Mouse (Mus musculus) cerebellum, adult 9-11 months (tissue): ENCODE data around the gene Gm40193.
"Not testable (repeated sequence)": the region's sequence is repeated elsewhere in the genome, so short reads cannot be mapped to it uniquely, and the experiment has no call there.

Experiments used
- DNase-seq: peaks from one replicate; pipeline ENCODE4 v3.0.0; 2022

Gene Gm40193

GRCm38 (mm10) chr11:70539877-70540587 is 7.3 kb upstream of the Gm40193 start, which contains the start of gene Pld2:
Gene Pld2 (plus strand): TSS chr11:70540064.
- DNase-seq: peak; percentile 55

- no peak for DNase-seq
Measured at GRCm38 (mm10) chr11:70539423-70539822, 6.7 kb upstream of the Gm40193 start.

- not testable (repeated sequence) for DNase-seq
Measured at GRCm38 (mm10) chr11:70531065-70531464, 1.7 kb downstream of the Gm40193 start.

DNA sequence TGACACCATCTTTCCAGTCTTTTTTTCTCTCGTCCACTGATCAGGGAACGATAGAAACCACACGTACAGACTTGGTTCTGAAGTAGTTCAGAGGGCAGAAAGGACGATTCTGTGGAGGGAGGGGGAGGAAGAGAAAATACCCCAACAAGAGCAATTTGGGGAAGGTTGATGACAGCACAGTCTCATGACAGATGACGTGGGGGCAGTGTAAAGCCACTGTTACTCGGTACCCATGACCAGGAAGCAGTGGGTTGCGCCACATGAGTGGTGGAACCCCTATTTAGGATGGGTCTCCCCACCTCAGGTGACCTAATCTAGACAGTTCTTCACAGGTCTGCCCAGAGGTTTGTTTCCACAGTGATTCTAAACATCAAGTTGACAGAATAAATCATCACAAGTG is 4.1 kb downstream of the Gm40193 start:
- no peak for DNase-seq

GRCm38 (mm10) chr11:70526211-70526610 is 6.5 kb downstream of the Gm40193 start:
- DNase-seq: no peak

DNA sequence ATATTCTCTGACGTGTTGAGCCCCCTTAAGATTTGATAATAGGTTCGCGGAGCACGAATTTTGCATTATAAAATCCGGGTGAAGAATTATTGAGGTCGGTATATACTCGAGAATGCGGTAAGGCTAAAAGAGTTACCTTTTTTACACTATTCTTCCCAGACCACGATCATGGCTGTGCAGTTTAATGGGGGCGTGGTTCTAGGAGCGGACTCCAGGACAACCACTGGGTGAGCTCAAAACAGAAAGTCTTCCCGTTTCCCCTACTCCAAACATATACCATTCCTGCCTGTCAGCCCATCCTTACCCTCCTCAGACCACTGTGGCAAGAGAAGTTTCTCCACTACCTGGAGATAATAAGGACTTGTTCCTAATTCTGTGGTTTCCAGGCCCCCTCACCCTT is 7.0 kb downstream of the Gm40193 start:
- peak; percentile 25 for DNase-seq

GRCm38 (mm10) chr11:70525184-70525678 is 7.5 kb downstream of the Gm40193 start, which contains the start of gene Psmb6:
Gene Psmb6 (plus strand): TSS chr11:70525367.
- DNase-seq: peak; percentile 96

DNA sequence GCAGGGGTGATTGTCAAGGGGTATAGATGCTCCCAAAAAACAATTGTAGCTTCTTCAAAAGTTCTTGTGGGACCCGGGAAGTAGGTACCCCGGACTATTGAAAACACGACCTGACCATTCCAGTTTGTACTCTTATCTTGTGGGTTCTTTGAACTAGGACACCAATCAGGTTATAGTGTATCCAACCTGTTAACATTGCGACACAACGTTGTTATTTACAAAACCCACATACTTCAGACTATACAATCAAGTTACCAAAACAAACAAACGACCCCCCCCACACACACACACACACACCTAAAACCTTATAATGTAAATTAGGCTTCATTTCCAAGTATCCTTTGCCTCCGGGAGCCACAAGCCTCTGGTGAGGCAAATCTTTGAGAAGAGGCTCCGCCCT is 8.0 kb downstream of the Gm40193 start:
- no peak for DNase-seq

DNA sequence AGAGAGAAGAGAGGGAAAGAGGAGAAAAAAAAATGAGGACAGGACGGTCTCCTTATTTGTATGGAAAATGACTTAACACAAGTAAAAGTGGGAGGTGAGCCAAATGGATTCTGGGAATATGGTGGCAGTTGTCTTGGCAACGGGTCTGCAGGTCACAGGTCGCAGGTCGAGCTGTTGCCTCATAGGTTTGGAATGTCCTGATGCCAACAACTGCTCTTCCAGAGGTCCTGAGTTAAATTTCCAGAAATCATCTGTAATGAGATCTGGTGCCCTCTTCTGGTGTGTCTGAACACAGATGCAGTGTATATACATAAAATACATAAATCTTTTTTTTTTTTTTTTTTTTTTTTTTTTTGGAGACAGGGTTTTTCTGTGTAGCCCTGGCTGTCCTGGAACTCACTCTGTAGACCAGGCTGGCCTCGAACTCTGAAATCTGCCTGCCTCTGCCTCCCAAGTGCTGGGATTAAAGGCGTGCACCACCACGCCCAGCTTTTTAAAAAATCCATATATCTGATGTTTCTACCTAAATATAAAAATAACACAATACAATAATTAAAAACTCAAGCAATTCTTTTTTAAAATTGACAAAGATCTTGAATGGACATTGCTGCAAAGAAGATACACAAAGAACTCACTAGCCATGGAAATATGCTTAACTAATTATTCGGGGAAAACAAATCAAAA is 9.3 kb downstream of the Gm40193 start:
- DNase-seq: not testable (repeated sequence)

GRCm38 (mm10) chr11:70520178-70520769 is 12.5 kb downstream of the Gm40193 start:
- DNase-seq: peak; percentile 41

- no peak for DNase-seq
Measured at GRCm38 (mm10) chr11:70518923-70519322, 13.8 kb downstream of the Gm40193 start, which contains the start of gene Gltpd2. Gene Gltpd2 (plus strand): TSS chr11:70519196.

DNA sequence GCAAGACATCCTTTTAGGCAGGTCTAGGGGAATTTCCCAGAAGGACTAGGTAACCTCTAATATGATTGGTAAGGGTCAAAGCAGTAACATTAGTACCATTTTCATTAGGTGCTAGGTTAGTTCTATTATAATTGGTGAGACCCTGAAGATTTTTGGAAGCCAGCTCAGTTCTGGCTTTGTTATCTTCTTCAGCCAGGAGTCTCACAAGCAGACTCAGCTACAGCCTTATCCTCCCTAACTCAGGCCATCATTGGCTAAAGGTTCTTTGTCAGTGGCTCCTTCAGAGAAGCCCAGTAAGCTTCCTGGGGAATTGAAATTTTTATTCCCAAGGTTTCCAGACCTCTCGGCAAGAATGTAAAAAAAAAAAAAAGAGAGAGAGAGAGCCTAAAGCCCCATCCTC is 14.3 kb downstream of the Gm40193 start:
- no peak for DNase-seq

DNA sequence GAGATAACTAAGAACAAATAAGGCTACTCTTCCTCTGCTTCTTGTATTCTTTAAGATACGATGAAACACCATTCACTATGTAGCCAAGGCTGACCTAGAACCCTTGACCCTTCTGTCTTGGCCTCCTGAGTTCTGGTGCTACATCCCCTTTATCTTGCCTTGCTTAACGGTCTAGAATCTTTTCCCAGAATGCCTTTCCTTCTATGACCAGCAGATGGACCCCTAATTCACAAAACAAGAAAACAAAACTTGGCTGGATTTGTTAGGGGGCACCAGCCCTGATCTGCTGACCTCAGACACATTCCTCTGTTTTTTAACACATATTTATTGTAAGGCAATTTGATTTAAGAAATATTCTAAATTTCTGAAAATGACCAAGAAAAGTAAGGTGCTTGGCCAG is 16.4 kb downstream of the Gm40193 start:
- no peak for DNase-seq

DNA sequence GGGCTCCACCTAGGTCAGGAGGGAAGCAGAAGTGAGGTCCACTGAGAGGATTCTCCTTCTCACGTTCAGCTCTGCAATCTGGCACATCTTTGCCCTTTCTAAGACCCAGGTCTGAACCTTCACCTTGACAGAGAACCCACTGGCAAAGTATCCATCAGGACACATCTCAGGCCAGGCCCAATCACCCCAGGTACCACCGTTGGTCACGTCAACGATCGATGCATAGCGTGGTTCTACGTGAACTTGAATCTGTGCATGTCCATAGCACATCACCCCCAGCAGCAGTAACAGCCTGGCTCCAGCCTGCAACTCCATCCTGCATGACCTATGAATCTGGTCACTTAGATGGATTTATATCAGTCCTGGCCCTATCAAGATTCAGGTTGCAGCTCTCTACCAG is 18.5 kb downstream of the Gm40193 start, which contains the start of gene Vmo1:
TSS of gene Vmo1 (minus strand) at position 329 of the 400 bp plus-strand sequence.
- DNase-seq: no peak

DNA sequence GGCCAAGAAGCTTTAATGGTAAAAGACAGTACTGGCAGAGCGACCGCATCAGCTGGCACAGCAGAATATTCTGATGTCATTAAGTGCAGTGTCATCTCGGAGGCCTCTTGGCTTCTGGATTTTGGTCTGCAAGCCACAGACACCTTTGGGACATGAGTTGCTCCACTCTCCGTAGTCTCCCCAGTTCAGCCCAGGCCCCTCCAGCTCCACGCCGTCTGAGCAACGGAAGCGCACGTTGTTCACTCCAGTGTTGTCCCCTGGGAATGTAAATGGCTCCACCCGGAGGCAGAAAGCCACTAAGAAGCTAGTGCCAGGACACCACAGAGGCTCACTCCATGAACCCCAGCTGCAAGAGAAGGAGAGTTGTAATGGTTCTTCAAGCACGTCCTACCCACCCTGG is 19.2 kb downstream of the Gm40193 start:
- no peak for DNase-seq

GRCm38 (mm10) chr11:70512709-70513342 is 19.9 kb downstream of the Gm40193 start:
- DNase-seq: no peak

- no peak for DNase-seq
Measured at GRCm38 (mm10) chr11:70511825-70512224, 20.9 kb downstream of the Gm40193 start.

- no peak for DNase-seq
Measured at GRCm38 (mm10) chr11:70511242-70511641, 21.5 kb downstream of the Gm40193 start.

DNA sequence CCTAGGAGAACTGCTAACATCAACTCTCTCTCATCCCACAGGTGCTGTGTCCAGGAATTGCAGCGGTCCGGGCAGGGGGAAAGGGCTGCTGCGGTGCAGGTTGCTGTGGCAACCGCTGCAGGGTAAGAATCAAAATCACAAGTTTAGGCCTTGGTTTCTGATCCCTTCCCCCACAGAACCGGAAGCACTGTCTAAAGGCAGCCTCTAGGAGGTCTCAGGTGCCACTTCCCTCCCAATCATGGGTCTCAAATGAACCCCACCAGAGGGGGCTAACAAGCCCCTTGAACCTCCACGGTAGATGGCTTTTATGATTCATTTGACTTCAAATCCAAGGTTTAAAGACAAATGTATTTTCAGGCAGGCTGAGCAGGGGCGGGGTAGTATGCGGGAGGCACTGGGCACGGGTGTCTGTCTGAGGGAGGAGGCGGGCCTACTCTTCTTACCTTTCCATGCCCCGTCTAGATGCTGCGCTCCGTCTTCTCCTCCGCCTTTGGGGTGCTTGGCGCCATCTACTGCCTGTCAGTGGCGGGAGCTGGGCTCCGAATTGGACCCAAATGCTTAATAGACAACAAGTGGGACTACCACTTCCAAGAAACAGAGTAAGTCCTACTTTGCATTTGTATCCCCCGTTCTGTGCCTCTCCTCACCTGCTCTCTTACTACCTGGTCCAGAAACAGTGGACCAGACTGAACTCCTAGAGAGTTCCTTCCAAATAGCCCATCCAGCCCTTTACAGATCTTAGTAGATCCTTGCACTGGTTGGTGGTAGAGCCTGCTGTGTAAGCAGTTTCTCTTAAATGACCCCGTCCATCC is 22.8 kb downstream of the Gm40193 start:
- DNase-seq: peak; percentile 42

GRCm38 (mm10) chr11:70506962-70507515 is 25.7 kb downstream of the Gm40193 start:
- DNase-seq: no peak

GRCm38 (mm10) chr11:70506385-70506784 is 26.4 kb downstream of the Gm40193 start:
- DNase-seq: no peak

DNA sequence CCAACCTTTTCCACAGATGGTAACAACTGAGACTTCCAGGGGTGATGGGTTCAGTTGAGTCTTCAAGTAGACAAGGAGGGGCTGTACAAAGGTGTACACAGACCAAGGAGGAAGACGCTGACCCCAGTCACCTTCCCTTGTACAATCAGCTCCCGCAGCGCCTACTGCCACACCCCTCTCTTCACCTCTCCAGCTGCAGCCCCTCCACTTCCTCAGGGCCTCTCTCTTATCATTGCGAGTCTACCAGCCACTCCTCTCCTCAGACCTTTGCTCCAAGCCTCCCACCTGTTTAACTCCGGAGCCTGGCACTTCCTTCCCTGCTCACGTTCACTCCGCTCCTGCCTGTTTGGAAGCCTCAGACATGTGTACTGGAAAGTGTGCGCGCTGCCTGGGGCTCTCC is 27.8 kb downstream of the Gm40193 start, which contains the start of gene Tm4sf5:
TSS of gene Tm4sf5 (plus strand) at position 275 of the 400 bp plus-strand sequence.
- no peak for DNase-seq
